Mouse (Mus musculus) retina, postnatal 1 day (tissue): ENCODE measurements around the gene Gm10190.
"Not testable (repeated sequence)": the region's sequence is repeated elsewhere in the genome, so short reads cannot be mapped to it uniquely, and the experiment has no call there.

Experiments
- DNase-seq: peaks from one replicate; pipeline ENCODE4 v3.0.0-alpha.2; 2012

The Gm10190 gene

DNA sequence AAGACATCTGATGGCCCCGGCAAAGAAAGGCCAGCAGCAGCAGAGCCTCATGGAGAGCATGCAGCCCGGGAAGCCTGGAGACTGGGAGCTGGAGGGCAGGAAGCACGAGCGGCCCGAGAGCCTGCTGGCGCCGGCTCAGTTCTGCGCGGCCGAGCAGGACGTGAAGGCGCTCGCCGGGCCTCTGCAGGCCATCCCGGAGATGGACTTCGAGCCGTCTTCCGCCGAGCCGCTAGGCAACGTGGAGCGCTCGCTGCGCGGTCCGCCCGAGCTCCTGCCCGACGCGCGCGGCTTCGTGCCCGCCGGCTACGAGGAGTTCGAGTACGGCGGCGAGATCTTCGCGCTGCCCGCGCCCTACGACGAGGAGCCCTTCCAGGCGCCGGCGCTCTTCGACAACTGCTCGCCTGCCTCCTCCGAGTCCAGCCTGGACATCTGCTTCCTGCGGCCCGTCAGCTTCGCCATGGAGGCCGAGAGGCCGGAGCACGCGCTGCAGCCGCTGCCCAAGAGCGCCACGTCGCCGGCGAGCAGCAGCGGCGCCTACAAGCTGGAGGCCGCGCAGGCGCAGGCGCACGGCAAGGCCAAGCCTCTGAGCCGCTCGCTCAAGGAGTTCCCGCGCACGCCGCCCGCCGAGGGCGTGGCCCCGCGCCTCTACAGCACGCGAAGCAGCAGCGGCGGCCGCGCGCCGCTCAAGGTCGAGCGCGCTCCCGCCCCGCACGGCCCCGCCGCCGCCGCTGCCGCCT lies at the start of gene Gm10190:
Gene Gm10190 (minus strand): TSS at position 553 of the 737 bp plus-strand sequence.
- peak; percentile 96 for DNase-seq

DNA sequence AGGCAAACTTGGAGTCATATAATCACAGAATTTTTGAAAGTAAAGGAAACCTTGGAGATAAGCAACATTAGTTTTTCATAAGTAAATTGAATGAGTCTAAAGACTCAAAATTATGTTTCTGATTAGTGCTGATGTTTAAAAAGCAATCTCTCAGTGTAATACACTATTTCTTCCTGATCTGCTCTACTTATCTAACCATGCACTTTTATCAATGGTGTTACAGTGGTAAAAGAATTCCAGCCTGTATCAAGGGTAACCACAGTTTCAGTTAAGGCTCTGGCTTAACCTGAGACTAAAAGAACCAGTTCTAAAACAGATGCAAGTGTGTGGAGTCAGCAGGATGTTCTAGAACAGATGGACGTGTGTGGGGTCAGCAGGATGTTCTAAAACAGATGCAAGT lies 47.7 kb upstream of the Gm10190 start:
- DNase-seq: no peak

DNA sequence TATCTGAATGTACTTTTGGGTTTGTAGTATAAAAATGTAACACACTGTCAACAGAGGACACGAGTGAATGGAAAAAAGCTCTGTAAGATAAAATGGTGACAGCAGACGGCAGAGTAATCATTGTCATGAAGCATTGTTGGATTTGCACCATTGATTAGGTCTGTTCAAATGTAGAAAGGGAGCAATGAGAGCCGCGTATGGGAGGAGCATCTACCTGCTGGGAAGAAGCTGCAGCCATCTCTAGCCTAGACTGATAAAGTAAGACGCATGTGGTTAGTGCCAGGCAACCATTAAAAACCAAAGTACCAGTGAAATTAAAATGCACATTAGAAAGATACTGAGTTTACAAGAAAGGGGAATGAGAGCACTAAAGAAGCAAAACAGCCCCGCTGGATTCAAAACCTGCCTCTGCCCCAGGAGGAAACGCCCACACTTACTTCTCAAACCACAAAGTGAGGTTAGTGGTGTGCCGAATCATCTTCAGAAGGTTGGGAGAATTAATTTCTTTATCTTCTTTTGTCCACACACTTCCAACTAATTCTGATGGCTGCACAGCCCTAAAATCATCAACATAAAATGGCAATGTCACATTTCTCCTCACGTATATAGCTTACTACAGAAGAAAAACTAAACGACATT lies 45.4 kb upstream of the Gm10190 start:
- no peak for DNase-seq

DNA sequence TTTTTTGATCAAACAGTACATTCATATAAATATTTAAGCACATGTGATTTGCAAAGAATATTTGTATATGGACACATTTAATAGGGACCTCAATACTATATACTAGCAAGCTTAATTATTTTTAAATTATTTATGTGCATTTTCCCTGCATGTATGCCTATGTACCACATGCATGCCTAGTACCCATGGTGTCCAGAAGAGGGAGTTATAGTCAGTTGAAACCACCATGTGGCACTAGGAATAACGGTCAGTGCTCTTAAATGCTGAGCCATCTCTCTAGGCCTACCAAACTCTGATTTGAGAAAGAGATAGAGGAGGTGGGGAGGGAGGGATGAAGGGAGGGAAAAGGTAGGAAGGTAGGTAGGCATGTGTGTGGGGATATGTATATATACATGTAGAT lies 37.8 kb upstream of the Gm10190 start:
- DNase-seq: peak; percentile 20

DNA sequence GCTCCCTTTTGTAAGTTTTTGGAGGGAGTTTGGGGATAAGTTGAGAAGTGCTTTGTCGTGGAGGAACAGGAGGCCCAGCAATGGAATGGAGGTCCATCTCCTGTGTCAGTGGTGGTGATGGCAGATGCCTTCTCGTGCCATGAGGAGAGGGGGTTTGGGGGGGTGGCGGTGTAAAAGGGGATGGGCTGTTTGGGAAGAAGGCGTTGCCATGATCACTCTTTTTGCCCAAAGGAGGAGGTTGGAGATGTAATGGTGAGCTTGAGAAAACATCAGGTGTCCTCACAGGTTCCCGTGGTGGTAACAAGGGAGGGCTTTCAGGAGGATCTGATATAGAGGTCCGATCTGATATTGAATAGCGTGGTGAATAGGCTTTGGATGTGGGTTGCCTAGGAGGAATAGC lies 24.9 kb upstream of the Gm10190 start:
- no peak for DNase-seq

DNA sequence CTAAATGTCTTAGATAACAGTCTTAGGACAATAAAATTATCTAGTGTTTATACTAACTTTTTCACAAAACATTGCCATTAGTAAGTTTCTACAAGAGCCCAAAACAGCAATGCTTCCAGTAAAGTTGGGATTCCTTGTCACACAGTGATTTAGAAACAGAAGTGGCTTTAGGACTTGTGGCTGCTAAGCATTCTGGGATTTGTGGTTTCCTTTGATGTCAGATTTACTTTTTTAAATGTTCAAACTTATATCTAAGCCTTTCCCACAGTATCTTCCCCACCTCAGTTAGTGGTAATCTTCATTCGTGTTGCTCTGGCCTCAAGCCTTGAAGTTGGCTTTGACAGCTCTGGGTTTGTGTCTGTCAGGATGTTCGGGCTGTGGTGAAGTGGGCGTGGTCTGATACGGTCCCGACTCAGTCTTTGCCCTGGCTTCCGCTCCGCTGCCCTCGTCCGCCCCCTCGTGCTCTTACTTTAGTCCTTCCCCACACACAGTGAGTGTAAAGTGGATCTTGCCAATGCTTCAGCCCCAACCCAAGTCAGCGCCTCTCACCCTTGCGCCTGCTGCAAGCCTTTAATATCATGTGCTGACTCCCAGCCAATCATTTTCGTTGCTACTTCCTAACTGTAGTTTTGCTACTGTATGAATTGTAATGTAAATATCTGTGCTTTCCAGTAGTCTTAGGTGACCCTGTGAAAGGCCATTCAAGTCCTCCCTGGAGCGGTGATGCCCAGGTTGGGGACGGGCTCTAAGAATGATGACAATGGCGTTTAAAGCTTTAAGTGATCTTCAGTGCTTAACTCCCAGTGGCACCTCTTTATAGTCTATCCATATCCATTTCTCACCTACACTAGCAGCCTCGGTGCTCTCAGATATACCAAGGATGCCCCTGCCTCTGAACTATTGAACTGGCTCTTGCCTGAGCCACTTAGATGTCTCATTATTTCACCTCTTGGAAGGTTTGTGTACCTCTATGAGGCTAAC lies 18.4 kb upstream of the Gm10190 start:
- DNase-seq: peak; percentile 67

DNA sequence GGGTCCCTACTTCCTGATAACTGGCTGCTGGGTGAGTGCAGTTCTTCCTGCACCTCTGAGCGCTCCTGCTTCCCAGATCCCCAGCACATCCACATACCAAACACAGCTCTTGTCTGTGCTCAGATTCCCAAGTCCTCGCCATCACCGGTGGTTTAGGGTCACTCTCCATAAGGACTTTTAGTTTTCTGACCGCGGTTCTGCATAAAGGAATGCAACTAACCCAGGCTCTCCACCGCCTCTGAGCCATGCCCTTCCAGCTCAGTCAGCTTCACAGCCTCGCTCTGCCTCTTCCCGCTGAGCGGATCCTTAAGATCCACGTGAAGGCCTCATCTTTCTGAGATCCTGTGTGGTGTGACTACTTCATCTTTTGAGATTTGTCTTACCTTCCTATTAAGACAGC lies 16.7 kb upstream of the Gm10190 start:
- no peak for DNase-seq

DNA sequence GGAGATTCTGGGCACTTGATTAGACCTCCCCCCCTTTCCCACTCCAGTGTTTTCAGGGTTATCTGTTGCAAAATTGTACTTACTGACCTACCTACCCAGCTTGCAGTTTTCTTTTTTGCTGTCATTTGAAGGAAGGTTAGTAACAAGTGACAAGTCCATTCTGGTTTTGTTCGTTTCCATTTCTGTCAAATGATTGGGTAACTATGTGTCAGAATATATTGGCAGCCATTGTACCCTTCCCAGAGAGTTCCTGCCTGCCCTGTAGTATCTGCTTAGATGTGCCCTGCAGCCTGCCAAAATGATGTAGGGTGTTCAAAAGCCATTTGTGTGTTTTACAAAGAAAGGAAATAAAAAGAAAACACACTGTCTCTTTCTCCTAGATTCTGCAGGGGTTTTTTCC lies 12.3 kb upstream of the Gm10190 start:
- DNase-seq: no peak

DNA sequence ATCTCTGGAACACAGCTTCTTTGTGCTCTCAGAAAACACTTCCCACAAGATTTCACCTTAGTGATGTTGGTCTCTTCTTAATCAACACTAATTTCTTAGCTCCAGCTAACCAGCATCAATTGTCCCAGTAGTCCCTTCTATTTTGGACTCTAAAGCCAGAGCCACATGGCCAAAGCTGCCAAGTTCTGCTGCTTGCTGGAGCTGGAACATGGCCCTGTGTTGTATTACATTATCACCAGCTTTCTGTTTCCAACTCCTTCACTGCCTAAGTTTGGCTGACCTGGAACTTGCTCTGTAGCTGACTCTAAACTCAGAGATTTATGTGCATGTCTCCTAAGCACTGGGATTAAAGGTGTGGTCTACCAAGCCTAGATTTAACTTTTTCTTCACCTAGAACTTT lies 5.0 kb upstream of the Gm10190 start:
- not testable (repeated sequence) for DNase-seq

DNA sequence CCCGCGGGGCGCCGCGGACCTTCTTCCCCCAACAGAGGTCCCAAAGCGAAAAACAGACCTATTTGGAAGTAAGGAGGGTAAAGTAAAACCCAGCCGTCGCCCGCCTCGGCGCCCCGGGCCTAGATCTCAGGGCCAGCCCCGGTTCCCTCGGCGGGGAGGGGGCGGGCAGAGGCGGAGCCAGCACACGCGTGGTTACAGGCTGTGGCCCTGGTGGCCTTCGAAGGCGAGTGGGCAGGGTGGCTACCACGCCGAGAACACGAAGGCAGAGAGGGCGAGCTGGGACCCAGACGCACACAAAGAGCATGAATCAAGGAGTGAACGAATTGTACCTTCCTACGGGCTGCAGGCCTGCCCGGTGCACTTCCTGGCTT lies 370 bp upstream of the Gm10190 start:
- DNase-seq: no peak

DNA sequence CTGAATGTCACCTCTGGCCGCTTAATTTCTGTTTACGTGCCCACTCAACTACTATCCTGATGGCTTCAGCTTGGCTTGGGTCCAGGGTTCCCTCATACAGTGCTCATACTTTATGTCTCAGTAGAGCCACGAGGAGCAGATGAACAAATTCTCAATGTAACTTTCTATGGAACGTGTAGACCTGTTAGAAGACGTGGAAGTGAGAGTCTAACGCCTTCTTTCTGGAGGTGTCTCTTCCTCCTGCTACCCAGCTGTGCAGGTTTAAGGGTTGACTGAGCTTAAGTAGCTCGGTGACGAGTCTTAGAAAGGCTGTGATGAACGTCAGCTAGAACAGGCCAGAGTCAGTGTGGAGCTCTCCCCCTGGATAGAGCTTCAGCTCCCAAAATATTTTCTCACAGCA lies 4.7 kb downstream of the Gm10190 start:
- no peak for DNase-seq

DNA sequence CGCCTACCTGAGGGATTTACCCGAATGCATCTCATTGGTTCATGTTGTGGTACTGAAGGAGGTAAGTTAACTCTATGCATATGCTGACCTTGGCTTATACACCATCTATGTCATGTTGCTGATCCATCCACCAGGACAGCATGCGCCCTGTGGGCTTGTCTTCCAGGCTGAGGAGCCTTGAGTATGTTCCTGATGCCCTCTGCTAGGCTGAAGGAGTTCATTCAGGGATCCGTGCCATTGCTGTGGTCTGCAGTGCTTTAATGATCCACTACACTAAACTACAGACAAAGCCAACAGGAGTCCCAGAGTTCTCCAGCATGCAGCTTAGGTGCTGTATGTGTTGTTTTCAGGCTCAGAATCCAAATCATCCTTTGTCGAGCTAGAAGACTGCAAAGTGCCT lies 6.1 kb downstream of the Gm10190 start:
- no peak for DNase-seq

DNA sequence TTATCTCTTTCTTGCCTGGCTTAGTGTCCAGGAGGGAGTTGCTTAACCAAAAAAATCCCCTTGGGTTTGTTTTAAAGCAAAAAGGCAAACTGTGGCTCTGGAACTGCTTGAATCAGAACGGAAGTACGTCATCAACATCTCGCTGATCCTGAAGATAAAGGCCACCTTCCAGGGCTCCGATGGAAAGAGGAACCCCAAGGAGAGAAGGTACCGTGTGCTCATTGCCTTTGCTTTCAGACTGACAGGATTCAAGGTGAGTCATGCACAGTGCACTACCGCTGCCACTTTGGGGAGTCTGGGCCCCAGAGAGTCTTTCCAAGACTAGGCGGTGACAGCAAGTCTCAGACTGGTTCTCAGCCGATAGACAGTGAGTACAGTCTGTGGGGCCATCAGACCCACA lies 13.1 kb downstream of the Gm10190 start:
- no peak for DNase-seq

DNA sequence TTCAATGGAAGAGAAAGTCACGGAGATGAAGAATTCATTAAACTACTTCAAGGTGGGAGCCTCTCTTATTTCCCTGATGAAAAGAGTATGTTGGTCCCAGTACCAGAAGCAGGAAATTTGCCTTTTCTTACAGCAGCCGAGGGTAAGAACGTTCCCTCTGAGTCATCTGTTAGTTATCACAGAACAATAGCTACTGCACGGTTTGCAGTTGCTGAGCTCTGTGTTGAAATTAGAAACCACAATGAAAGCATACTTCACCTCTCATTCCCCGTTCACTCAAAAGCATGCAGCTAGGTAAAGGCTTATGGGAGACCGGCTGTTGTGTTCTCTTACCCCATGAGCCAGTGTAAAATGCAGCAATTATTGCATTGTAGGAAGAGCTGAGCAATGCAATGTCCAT lies 26.1 kb downstream of the Gm10190 start:
- DNase-seq: no peak

DNA sequence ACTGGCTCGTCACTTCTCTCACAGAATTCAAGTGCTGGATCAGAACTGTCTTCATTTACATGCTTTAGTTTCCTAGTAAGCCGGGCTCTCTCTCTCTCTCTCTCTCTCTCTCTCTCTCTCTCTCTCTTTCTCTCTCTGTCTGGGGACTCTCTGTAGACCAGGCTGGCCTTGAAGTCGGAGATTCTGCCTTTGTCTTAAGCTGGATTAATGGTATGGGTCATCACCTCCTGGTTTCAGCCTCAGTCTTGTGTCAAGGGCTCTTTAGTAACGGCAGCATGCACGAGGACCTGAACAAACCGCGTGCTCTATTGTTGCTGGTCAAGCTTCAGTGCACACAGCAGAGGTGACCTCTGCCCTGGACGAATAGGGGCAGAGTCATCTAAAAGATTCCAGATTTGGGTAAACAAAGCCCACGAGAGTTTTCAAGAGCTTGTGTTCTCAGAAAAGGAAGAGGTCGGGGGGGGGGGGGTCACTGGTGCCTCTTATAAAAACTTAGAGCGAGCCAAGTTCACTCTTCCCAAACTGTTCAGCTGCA lies 26.7 kb downstream of the Gm10190 start:
- no peak for DNase-seq

DNA sequence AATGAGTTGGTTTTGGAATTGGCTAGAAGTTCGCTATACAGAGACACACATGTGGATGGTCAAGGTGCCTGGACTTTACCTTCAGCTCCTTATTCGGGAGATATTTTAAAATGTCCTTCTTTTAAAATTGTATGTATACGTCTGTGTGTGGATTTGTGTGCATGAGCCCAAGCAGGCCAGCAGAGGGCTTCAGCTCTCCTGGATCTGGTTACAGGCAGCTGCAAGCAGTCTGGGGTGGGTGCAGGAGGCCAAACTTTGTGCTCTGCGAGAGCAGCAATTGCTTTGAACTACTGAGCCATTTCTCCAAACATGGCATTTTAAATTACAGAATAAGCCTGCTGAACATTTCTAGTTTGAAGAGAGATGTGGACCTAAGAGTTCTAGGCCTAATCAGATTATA lies 28.1 kb downstream of the Gm10190 start:
- no peak for DNase-seq

DNA sequence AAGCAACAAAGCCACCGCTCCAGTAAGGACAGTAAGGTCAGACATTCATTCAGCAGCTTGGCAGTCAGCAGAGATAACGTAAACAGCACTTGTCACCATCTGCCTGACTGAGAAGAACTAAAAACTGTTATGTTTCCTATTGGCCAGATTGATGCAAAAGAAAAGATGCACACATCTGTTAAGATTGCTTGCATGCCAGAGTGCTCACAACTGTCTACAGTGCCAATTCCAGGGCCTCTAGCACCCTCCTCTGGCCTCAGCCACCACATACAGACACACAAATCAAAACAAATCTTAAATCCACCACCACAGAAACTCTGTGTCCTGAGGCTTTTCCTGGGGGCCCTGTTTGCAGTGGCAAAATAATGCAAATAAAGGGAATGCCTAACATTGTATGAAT lies 41.0 kb downstream of the Gm10190 start:
- peak; percentile 38 for DNase-seq

DNA sequence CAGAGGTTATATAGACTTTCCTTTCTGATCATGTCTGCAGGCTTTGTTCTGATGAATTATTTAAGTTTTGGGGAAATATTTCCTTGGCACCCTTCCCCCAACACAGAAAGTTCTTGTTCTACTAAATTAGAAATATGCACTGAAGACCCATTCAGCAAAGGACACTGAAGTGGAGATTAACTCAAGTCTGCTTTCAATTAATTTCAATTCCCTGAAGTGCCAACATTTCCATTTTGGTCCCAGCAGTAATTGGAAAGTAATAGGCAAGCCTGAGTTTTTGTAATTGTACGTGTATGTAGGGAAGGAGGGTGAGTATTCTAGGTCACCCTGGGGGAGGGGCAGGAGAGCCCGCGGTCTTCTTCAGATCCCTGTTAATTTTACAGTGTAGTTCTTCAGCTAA lies 46.9 kb downstream of the Gm10190 start:
- DNase-seq: peak; percentile 57

DNA sequence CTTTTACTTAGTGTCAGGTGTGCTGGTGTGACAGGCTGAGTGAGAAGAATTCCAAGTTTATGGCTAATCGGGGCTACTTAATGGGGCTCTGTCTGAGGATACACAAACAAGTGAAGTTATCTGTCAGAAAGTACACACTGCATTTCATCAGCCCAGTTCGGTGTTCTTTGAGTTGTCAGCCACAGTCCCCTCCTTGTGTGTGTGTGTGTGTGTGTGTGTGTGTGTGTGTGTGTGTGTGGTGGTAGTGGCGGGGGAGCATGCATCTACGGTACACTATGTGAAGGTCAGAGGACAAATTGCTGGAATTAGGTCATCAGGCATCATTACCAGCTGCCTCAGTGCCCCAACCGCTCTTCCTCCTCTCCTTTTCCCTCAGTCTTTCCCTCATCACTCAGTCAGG lies 47.9 kb downstream of the Gm10190 start:
- DNase-seq: peak; percentile 17

DNA sequence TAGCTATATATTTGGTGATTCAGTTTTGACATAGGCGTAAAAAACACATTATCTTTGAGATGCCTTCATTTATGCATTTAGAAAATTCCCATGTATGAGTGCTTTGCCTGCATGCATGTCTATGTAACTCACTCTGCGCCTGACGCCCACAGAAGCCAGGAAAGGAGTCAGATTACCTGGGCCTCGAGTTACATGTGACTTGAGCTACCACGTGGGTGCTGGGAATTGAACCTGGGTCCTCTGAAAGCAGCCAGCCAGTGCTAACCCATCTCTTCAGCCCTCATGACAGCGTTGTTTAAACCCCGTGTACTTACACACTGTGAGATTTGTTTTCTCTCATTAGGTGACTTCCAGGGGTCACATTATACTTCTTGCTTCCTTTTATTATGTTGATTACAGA lies 48.8 kb downstream of the Gm10190 start:
- no peak for DNase-seq

DNA sequence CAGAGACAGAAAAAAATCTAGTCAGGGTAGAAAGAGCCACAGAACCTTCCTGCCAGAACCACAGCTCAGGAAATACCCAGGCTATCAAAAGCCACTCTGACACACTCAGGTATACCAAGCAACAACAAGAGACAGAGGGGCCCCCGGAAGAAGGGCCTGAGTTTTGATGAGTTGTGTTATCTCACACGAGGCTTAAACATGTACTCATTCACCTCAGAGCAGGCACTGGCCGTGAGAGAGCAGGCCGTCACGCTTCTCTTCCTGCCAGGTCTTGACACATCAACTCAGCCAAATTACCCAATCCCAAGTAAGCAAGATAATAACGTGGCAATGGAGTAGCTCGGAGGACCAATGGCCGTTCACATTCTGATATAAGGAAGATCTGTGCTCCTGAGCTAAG lies 49.7 kb downstream of the Gm10190 start:
- DNase-seq: no peak
